Mouse (Mus musculus): ENCODE results near the gene Rapgef5. TPM values are rescaled to one million over a fixed set of nuclear protein-coding genes. Genes with fewer than 3 reads are reported as not detected.

Rapgef5 gene
- total RNA-seq, 2 experiments from 2014 or later = 103 to 112 TPM

GRCm38 (mm10) chr12:117528509-117529145 is 12.3 kb downstream of the Rapgef5 start:
- DNase-seq = no peak
- intact Hi-C loops (cut with DNase I) = no loop called here

DNA sequence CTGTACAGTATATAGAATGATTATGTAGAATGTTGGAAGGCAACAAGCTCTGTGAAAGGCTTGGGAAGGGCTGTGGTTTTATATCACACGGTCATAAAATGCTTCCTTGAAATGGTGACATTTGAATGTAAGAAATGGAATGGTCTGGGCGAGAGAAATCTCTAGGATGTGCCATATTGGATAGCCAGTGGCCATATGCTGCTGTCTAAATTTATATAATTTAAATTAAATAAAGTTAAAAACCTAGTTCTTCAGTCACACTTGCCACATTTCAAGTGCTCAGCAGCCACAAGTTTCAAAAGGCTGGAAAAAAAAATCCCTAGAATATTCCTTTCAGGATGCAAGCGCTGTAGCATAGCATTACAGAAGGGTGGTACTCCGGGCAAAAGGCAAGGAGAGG is 14.8 kb downstream of the Rapgef5 start:
- DNase-seq = no peak

GRCm38 (mm10) chr12:117533176-117534086 is 17.2 kb downstream of the Rapgef5 start:
- peak; percentile 11 for DNase-seq
- intact Hi-C loops (cut with DNase I) = loop anchor here (10.0 kb wide), 1 partner anchor 99 kb away; no protein-coding TSS in a partner anchor

More for the DNA sequence above, 14.8 kb downstream of the Rapgef5 start:
- intact Hi-C loops (cut with DNase I) = loop anchor here (10.0 kb wide), 1 partner anchor 96 kb away; no protein-coding TSS in a partner anchor

DNA sequence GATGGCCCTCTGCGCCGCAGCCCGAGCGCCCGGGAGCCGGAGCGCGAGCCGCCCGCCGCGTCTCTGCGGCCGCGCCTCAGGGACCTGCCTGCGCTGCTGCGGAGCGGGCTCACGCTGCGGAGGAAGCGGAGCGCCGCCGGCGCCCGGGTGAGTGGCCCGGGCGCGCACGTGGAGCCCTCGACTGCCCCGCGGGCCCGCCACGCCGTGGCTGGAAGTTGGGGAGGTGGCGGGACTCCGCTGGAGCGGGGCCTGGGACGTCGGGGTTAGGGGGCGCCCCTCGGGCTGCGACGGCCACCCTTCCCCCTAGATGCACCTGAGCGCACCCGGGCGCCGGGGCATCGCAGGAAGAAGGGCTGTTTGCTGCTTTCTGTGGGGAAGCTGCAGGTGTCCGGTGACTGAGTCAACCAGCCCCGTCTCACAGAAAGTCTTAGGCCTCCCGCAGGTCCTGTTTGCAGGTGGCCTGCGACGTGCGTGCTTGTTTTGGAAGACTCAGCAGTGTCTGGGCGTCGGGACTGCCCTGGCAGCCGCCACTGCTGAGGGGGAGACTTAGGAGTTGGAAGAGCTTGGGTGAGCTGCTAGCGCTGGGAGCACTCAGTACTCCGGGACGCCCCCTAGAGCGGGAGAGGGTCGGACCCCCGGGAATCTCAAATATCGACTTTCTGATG is 17.9 kb downstream of the Rapgef5 start:
- DNase-seq = peak; percentile 13
- intact Hi-C loops (cut with DNase I) = loop anchor here (10.0 kb wide), 1 partner anchor 99 kb away; no protein-coding TSS in a partner anchor

DNA sequence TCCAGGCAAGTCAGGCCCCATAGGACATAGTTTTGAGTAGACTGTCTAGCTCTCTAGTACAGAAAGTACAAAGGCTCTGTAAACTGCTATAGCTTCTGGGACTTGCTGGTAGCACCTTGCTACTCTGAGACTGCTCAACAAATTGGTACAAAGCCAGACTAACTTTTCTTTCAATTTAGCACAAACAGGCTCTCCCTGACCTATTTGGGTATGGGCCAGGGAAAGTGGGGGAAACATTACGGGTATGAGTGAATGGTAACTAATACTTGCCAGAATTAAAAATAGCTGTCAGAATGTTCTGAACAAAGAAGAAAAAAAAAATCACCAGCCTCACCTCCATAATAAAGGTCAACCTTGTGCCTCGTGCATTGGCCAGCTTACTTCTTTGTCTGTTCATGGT is 24.1 kb downstream of the Rapgef5 start:
- DNase-seq = no peak
- intact Hi-C loops (cut with DNase I) = no loop called here

GRCm38 (mm10) chr12:117545277-117545676 is 29.0 kb downstream of the Rapgef5 start:
- intact Hi-C loops (cut with DNase I) = no loop called here
- no peak for DNase-seq

DNA sequence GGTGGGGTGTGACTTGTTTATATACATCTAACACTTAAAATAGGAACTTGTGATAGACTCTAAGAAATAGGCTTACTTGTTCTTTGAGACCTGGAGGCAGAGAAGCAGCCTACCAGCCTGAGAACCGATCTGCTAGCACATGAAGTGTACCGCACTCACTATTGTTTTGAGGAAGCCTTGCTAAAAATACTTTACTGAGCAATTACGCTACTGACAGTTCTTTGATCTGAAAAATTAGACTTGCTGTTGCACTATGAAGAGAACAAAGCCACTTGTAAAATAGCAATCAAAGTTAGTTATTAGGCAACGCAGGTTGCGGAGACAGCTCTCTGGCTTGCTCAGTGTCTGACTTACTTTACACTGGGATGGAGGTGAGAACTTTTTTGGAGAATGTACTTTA is 37.1 kb downstream of the Rapgef5 start:
- no peak for DNase-seq
- intact Hi-C loops (cut with DNase I) = no loop called here

DNA sequence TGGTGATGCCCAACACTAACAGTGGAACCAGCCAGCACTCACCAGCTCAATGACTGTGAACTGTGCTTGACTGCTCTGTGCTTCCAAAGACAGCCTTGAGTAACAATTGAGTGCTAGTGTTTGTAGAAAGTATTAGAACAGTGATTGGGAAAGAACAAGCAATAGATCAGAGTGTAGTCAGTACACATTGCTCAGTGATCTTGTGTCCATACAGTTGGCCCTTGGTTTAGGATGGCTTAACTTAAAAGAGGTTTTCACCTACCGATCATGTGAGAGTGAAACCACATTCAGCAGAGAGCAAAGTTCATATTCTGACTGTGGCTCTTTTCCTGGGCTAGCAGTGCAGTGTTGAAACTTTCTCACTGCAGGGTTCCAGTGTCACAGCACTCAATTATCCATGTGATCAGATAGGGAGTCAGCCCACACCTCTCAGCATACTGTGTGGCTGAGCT is 38.4 kb downstream of the Rapgef5 start:
- intact Hi-C loops (cut with DNase I) = no loop called here
- no peak for DNase-seq

DNA sequence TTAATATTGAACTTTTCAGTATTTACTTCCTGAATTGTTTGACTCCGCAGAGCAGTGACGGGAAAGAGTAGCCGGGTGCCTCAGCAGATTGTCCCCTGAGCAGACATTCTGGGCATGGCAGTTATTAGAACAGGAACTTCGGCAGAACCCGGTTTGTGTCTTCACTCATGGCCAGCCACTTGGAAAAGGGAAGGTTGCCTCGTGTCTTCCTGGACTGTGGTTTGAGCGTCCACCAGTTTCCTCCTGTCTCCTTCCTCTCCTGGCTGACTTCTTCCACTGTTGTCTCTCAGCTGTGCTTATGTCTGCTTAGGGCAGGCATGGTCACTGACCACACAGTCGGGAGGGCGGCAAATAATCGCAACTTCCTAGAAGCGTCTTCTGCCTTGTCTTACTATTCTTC is 44.2 kb downstream of the Rapgef5 start:
- no peak for DNase-seq
- intact Hi-C loops (cut with DNase I) = no loop called here

GRCm38 (mm10) chr12:117561411-117562059 is 45.3 kb downstream of the Rapgef5 start:
- DNase-seq = no peak
- intact Hi-C loops (cut with DNase I) = no loop called here

- intact Hi-C loops (cut with DNase I) = no loop called here
- DNase-seq = no peak
These were observed 45.8 kb downstream of the Rapgef5 start for GRCm38 (mm10) chr12:117562085-117562484.

DNA sequence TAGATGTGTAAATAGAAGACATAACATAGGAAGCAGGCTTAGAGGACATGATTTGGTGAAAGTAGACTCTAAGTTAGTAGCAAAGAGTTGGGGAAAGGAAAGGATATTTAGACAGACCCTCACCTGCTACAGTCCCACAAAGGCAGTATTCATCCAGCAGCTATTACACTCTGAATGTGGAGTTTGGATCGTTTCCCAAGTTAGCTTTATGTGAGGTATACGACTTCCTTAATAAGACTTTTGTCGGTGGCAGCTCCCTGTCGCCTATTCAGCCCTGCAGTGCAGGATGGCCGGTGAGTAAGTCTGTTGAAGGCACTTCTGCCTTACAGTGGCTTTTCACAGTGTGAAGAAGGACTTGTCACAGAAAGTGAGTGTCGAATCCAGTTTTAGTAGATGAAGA is 47.6 kb downstream of the Rapgef5 start:
- intact Hi-C loops (cut with DNase I) = no loop called here
- DNase-seq = no peak

DNA sequence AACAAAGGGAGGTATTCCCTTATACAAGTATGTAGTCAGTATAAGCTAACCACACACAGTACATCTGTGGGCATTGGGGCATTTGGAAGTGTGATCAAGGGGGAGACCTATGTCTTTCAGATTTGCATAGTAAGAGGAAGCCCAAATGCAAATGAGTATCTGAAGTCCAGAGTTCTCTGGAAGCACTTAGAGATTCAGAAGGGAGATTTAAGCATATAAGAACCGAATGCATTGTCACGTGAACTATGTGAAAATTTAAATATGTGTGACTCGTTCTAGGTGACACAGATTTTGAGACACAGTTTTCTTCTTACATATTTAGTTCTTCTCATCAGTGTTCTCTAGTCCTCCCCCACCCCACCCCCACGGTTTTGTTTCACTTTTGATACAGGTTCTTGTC is 50.0 kb downstream of the Rapgef5 start:
- no peak for DNase-seq
- intact Hi-C loops (cut with DNase I) = no loop called here

- DNase-seq = no peak
- intact Hi-C loops (cut with DNase I) = no loop called here
These were observed 53.4 kb downstream of the Rapgef5 start for GRCm38 (mm10) chr12:117569671-117570070.

DNA sequence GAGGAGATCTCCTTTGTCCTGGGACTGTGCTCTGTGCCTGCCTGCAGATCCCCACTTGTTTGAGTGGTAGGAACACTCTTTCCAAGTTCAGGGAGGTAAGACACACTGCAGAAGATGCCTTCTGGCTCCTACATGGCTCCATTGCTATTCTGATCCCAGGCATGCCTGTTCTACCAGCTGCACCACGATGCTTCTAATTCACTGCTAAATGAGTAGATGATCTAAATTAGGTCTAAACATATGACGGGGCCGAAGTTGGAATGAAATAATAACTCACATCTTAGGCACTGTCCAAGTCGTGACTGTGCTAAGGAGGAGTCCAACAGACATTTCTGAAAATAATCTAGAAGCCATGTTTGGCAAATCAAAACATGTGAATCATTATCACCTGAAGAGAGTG is 68.0 kb downstream of the Rapgef5 start:
- no peak for DNase-seq
- intact Hi-C loops (cut with DNase I) = no loop called here

DNA sequence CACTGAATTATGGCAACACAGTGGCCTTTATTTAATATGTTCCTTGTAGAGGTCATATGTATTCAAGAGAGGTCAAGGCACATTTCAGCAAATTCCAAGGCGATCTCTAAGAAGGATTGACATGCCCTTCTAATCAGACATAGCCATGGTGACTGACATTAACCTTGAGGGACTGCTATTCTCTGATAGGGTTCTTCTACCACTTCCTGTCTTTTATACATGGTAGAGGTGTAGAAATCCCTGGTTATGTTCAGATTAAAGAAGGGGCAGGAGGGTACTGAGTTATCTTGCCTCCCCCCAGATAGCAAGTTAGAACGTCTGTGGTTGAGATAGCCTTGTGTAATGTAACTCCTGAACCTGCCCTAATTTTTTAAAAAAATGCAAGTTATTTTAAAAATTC is 69.1 kb downstream of the Rapgef5 start:
- intact Hi-C loops (cut with DNase I) = loop anchor here (5.0 kb wide), 1 partner anchor 177 kb away; no protein-coding TSS in a partner anchor
- DNase-seq = no peak

DNA sequence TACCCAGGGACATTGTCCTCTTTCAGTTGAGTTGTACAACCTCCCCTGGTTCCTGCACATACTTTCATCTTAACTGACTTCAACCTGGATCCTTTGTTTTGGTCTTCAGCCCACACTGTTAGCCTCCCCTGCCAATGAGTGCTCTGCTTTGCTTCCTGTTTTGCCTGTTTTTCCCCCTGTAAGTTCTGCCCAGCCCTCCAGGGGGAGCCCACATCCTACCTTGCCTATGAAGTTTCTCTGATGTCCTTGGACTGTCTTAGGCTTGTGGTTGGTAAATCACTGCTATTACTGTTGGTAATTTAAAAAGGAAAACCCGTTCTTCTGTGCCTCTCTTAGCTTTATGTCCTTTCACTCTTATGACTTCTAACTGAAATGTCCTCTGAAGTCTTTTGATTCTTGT is 69.8 kb downstream of the Rapgef5 start:
- peak; percentile 52 for DNase-seq
- intact Hi-C loops (cut with DNase I) = loop anchor here (5.0 kb wide), 1 partner anchor 176 kb away; no protein-coding TSS in a partner anchor

DNA sequence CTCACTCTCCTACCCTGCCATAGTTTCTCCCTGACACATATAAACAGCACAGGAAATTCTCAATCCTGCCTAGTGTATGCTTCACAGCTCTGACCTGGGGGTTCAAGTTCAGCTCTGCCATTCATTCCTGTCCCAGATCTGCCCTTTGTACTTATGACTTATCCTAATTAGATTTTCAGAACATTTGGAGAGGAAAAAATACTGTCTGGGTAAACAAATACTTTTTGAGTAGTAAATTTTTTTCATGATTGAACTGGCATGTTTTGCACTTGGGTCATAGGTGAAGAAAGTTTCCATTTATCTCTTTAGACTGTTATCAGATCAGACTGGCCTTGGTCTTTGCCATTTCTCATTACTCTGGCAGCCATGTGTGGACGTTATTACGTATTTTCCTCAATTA is 72.9 kb downstream of the Rapgef5 start:
- no peak for DNase-seq
- intact Hi-C loops (cut with DNase I) = loop anchor here (5.0 kb wide), 1 partner anchor 173 kb away; no protein-coding TSS in a partner anchor

DNA sequence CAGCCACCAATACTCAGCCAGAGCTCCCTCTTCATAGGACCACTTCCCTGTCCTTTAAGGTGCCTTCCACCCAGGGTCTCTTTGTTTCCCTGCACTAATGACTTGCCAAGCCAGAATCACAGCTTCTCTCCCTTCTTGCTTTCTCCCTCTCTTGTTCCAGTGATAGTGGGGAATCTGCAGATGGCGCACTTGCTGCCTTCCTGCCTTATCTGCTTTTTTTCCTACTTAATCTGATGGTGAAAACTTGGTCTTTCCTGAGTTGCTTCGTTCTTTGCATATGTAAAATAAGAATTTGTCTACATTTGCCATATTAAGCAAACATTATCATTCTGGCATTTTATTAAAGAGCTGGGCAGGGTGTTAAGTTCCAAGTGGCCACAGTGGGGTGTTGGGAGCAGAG is 75.7 kb downstream of the Rapgef5 start:
- DNase-seq = no peak

GRCm38 (mm10) chr12:117592583-117592982 is 76.3 kb downstream of the Rapgef5 start:
- DNase-seq = no peak
- intact Hi-C loops (cut with DNase I) = no loop called here

More for the DNA sequence above, 75.7 kb downstream of the Rapgef5 start:
- intact Hi-C loops (cut with DNase I) = no loop called here
